Mouse (Mus musculus): ENCODE measurements around the gene Etv5. TPM values are rescaled to one million over a fixed set of nuclear protein-coding genes. Genes with fewer than 3 reads are reported as not detected.

The Etv5 gene
- polyA plus RNA-seq, 1 experiment = 151 TPM

DNA sequence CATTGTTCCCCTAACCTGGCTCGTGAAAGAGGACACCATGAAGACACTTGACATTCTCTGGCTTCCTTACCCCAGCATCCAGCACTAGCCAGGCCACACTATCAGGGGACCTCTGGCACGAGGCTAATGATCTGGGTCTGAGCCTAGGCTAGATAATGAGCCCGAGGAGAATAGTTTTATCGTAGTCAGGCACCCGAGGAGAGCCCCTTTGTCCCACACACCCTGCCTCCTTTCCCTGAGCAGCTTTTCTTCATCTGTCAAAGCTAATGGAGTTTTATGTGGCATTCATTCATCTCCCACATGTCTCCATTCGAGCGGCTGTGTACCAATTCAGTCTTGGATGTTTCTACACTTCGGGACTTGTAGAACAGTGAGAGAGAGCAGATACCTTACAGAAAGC lies 59.5 kb downstream of the Etv5 start:
- TF ChIP-seq GATA1 (IDR thresholded peaks at IDR 0.05; ENCODE audit: low read length) = no peak

DNA sequence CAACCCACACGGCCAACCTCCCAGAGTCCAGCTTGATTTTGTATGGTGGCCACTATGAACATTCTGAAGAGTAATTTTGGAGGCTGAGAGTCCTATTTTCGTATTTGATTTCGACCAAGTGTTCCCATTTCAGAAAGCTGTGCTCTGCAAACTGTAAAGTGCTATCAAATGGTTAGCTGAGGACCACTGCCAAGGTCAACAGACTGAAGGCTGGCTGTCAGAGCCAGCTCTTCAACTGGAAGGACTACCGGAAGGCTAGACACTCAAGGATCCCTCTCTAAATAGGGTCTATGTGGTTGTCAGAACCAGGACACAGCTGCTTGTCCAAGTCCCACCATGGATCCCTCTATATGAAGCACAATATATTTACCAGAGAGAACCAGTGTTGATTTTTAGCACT lies 60.2 kb downstream of the Etv5 start:
- no peak for TF ChIP-seq GATA1 (IDR thresholded peaks at IDR 0.05; ENCODE audit: low read length)

DNA sequence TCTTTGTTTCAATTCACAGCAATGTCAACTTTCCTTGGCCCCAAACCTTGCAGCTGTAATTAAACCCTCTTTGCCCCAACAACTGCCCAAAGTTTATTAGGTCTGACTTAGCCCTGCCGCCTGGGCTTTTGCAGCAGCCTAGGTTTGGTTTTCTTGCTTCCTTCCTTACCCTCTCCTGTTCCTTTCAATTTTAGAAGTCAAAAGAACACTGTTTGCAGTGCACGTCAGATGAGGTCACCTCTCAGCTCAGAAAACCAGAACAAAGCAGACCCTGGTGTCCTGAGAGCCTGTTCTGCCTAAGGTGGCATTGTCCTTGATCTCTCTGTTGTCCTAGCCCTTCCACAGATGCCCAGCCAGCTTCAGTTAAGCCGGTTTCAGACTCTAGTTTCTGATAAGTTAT lies 61.8 kb downstream of the Etv5 start:
- TF ChIP-seq GATA1 (IDR thresholded peaks at IDR 0.05; ENCODE audit: low read length) = no peak

DNA sequence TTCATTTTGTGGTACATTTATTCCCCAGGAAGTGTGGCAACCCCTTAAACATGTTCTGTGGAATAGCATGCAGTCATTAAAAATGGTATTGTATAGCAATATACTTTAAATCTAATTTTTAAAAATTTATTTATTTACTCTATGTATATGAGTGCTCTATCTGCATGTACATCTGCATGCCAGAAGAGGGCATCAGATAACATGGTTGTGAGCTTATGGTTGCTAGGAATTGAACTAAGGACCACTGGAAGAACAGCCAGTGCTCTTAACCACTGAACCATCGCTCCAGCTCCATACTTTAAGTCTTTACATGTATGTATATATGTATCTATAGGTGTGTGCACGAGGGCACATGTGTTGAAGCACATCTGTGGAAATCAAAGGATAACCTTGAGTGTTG lies 64.6 kb downstream of the Etv5 start:
- no peak for TF ChIP-seq GATA1 (IDR thresholded peaks at IDR 0.05; ENCODE audit: low read length)

DNA sequence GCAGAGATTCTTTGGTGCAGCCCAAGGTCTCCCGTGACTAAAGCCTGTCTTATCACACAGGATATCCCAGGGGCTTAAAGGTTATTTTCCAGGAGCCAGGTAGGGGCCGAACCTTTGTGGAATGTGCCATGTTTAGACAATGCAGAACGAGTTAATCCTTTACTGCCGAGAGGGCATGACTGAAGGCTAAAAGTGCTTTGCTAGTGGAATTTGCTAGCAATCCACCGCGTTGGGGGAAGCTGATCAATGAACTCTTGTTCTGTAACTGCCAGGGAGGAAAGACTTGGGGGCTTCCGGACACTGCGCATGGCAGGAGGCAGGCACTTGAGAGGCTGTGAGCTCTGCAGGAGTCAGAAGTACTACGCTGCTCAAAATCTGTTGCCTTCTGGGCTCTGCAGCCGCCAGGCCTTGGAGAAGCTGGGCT lies 66.8 kb downstream of the Etv5 start:
- TF ChIP-seq GATA1 (IDR thresholded peaks at IDR 0.05; ENCODE audit: low read length) = no peak

DNA sequence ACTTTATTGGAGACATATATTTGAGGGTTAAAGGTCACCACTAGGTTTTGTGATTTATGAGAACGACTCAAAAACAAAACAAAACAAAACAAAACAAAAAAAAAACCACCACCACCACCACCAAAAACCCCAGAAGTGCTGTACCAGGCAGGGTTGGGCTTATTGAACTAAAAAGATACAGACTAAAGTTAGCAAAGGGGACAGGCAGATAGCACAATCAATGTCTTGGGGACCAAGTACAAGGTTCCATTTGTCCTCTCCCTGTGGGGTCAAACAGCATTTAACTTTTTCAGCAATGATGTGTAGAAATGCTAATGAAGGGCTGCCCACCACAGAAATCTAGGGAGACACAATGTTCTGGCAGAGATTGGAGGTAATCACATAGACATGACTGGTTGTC lies 67.3 kb downstream of the Etv5 start:
- no peak for TF ChIP-seq GATA1 (IDR thresholded peaks at IDR 0.05; ENCODE audit: low read length)

DNA sequence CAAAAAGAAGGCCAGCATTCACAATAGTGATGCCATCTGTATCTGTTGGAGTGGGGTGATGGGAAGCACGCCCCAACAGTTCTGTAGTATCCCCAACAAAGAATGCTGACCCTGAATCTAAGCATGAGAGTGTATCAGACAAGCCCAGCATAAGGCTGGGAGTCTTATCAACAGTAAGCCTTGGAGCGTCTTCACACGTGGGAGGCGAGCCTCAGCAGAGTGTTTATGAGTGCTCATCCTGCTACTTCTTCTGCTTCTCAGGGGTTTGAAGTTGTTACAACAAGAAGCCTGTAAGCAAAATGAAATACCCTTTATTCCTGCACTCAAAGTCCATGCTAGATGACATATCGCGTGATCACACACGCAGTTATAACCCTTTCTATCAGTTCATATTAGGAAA lies 72.4 kb downstream of the Etv5 start:
- TF ChIP-seq GATA1 (IDR thresholded peaks at IDR 0.05; ENCODE audit: low read length) = no peak

DNA sequence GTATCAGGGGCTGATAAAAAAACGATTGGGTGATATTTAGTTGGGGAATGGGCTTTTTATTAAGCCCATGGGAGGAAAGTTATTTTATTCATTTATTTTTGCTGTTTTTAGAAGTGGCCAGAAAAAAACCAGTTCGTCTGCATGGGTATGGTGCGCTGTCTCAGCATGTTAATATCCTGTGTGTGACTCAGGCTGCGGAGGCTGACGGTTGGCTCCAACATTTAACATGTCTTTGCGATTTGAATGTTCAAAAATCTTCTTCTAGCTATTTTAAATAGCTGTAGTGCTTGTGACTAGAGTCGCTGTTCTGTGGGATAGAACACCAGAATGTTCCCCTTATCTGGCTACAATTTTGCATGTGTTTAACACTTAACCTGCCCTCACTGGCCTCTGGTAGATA lies 73.5 kb downstream of the Etv5 start:
- TF ChIP-seq GATA1 (IDR thresholded peaks at IDR 0.05; ENCODE audit: low read length) = no peak

DNA sequence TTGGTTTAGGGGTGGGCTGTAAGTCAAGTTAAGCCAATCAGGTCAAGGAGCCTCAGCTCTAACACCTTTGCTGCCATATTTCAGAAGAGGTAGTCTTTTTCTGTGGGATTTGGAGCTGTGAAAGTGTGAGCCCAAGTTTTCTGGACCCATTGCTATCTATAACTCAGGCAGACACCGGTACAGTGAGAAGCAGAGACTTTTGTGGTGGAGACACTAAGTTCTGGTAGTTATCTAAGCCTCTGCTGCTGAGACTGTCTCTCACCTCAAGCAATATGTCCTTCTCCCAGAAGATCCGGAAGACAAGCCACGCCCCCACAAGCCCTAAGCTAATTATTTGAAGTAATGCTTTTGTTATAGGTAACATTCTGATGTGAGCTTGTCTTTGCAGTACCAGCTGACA lies 73.9 kb downstream of the Etv5 start:
- TF ChIP-seq GATA1 (IDR thresholded peaks at IDR 0.05; ENCODE audit: low read length) = no peak

DNA sequence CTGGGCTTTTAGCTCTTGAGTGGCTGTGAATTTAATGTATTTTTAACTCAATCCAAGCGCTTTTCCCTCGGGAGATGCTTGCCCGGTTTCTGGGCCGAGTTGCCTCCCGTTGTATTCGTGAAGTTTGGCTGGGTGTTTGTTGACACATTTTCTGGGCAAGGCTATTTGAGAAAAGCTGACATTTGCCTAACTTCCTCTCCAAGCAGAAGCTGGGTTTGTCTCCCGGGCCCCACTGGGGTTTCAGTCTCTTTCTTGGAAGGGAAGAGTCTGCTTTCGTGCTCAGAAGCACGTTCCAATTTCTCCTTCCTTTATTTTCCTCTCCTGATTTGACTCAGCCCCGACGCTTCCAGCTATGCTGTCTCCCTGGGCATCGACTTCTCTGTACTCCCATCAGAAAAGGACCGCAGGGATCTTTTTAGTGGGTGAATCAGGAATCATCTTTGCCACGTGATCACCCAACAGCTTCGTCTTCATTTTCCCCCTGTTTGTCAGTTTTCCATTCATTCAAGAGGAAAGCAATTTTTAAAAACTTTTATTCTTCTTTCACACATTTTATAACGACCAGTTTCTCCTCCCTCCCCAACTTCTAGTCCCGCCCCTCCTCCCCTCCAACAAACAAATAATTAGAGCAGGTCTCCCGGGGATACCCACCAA lies 80.7 kb downstream of the Etv5 start:
- no peak for TF ChIP-seq GATA1 (IDR thresholded peaks at IDR 0.05; ENCODE audit: low read length)

DNA sequence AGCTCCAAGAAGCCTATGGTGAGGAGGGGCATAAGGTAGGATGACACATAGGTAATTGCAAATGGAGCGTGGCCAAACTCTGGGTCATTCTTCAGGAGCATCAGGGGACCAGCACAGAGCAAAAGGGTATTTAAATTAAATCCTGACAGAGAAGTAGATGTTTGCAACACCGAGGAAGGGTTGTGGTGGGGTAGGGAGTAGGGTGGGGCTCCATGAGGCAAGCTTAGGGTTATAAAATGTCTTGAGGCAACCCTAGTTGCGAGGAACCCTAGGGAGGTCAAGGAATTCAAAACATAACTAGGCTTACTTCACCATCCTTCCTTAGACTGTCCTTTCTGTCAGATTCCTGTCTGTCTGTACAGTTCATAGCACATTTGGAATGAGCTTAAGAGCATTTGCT lies 85.9 kb downstream of the Etv5 start:
- no peak for TF ChIP-seq GATA1 (IDR thresholded peaks at IDR 0.05; ENCODE audit: low read length)

DNA sequence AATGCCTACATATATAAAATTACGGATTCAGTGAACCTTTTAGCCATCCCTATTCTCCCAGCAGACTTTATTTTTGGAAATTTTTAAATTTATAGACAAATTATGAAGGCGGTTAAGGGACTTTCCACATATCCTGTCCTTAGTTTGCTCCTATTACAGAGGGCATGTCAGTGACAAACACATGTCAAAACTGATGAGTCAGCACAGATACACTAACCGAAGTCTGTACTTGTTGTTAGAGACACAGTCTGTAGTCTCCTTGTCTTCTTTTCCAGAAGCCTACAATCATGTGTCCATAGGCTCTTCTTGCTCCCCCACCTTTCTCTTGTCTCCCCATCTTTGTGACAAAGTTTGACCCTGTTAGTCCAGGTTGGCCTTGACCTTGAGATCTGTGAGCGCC lies 88.3 kb downstream of the Etv5 start:
- no peak for TF ChIP-seq GATA1 (IDR thresholded peaks at IDR 0.05; ENCODE audit: low read length)

DNA sequence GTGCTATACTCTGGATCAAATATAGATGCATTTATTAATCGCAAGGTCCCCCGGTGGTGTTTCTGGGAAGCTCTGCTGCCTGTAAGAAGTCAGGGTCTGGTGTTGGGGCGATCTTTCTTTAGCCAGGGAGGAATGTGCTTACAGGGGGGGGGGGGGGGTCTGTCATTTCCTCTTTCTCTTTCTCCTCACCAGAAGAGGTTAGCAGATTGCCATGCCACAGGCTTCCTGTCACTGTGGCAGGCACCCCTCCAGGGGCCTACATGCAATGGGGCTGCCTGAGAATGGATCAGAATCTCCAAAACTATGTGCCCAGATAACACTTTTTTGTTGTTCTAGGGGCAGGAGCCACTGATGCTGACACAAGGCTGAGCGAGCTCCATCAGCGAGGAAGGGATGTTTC lies 89.7 kb downstream of the Etv5 start:
- no peak for TF ChIP-seq GATA1 (IDR thresholded peaks at IDR 0.05; ENCODE audit: low read length)

DNA sequence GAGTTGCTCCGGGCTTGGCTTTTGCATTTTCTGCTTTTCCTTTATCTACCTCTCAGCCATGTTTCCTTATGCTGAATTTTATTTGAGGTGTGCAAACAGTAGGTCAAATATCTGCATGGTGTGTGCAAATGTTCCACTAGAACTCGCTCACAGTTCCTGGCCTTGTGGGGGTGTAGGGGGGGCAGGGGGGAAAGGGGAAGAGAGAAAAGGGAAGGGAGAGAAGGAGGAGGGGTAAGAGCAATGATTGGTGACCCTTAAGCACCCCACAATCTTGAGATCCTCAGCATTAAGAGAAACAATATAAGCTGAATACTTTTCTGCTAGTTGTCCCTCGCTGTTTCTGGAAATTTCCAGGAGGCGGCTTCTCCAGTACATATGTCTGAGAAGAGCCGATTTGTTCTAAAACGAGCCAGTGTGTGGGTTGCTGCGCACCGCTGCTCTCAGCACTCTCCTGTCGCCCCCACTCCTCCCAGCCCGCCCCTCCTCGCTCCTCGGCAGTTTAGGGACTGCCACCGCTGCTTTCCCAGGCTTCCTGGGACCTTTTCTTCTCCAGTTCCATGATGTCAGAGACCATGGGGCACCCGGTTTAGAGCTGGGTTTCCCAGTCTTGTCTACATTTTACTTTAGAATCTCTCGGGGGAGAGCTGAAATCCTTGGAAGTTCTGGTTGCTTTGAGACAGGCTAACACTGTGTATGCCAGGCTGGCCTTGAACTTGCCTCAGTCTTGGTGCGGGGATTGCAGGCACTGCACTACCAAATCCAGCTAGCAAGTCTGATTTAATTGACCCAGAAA lies 90.8 kb downstream of the Etv5 start:
- no peak for TF ChIP-seq GATA1 (IDR thresholded peaks at IDR 0.05; ENCODE audit: low read length)

DNA sequence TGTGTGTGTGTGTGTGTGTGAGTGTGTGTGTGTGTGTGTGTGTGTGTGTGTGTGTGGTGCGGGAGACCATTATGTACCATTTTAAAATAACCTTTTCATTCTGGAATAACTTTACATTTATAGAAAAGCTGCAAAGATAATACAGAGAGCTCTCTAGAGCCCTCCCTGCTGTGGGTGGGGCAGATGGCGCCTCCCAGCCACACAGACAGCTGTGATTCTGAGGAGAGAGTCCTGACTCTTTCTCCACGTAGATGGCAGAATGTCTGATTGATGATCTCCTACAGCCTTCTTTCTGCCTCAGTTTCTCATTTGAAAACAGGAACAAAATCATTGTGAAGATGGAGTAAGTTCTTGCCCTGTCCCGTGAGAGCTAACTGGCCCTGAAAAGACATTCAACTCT lies 91.5 kb downstream of the Etv5 start:
- no peak for TF ChIP-seq GATA1 (IDR thresholded peaks at IDR 0.05; ENCODE audit: low read length)

DNA sequence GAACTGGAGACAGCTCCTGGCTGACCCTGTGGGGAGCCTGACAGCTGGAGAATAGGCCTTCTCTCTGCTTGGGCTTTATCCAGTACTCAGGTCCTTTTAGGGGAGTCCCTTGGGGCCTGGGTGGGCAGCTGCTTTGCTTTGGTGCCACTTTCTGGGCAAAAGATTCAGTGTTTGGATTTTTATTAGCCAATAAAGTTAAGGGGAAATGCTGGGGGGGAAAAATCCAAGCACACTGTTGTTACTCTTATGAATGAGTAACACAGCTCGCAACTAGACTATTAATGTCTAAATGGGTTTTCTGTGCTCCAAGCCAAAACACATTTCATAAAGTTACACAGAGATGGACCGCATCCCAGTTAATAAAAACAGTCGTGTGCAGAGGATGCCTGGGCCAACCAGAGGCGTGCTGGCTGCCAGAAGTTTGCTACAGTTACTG lies 98.3 kb downstream of the Etv5 start:
- TF ChIP-seq GATA1 (IDR thresholded peaks at IDR 0.05; ENCODE audit: low read length) = no peak

DNA sequence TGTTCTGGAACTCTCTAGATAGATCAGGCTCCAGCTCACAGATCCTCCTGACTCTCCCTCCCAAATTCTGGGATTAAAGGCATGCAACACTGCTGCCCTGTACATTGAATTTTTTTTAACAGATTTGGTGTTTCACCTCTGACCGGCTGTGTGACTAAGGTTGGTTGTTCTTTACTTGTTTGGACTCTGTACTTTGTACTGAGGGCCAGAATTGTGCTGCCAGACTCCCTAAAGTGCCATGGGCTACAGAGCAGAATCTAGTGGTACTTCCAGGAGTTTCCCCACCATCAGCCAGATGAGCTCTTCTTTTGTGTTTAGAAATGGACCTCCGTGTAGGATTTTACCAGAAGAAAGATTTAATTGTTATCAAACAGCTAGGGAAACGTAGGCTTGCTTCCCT lies 103.7 kb downstream of the Etv5 start:
- no peak for TF ChIP-seq GATA1 (IDR thresholded peaks at IDR 0.05; ENCODE audit: low read length)

Other genes starting within 250 kb of the Etv5 start
- 117 and 126 TPM in 2 replicates for gene Tra2b, start 173.7 kb downstream of the Etv5 start, polyA plus RNA-seq (2012)
- gene Dgkg, start 217.5 kb upstream of the Etv5 start, polyA plus RNA-seq (2012) = not detected in 2 replicates